Mouse (Mus musculus): Measurements from ENCODE around the gene Adad2.

The Adad2 gene

GRCm38 (mm10) chr8:119616811-119617210, 4.3 kb downstream of the Adad2 start:
- no peak for DNase-seq (ENCODE audit: low spot score)

DNA sequence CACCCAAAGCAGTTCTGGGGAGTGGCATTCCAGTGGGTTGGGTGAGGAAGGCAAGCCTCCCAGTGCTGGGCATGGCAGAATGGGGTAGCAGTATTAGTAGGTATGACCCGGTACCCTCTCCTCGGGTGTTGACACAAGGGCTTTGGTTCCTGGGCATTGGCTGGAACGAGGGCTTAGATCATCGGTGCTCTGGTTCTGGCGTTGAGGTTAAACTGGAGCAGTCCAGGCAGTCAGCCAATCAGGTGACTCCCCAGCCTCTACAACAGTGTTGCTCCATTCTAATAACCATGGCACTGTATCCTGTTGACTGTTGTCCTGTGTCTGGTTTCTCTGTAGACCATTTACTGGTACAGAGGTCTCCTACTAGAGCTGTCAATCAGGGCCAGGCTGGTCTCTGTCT, 5.0 kb downstream of the Adad2 start:
- no peak for DNase-seq (ENCODE audit: low spot score)

DNA sequence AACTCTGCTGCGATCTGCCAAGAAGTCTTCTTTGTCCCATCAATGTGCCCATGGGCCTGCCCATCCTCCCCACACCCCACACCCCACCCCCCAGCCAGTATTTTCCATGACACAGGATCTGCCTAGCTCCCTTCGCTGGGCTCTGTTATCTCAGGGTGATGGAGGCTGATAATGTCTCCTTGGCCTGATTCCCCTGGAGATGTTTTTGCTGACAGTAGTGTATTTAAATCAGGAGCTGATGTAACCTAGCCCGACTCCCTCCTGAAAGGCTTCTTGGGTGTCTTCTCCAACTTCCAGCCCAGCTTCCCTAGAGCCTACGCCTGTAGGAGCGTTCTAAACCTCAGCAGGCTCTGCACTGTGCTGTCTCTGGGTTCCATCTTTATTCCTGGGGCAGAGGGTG, 6.3 kb downstream of the Adad2 start:
- no peak for DNase-seq (ENCODE audit: low spot score)

DNA sequence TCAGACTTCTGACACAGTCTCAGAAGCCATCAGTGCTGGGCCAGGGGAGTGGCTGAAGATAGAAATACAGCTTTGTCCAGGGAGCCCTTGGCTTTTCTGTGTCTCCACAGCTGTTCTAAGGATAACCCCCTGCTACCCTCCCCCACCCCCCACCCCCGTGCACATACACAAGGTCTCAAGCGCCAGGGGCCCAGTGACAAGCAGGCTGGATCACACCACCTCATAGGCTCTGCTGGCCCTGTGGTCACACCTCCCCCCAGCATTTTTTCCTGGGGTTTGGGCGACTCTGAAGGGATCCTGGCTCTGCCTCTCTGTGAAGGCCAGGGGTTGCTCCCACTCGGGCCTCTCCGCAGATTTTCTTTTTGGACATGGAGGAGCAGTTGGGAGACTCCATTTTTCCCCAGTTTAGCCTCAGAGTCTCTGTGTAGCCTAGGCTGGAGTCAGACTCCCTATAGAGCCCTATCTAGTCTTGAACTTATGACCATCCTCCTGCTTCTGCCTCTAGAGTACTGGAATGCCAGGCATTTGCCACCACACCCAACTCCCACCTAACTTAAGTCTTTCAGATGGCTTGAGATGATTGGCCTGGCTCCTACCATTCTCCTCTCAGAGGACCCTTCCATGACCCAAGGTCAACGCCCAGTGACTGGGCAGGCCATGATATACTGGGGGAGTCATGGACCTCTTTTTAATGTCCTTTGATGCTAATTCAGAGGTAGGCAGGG, 7.7 kb downstream of the Adad2 start:
- no peak for DNase-seq (ENCODE audit: low spot score)

DNA sequence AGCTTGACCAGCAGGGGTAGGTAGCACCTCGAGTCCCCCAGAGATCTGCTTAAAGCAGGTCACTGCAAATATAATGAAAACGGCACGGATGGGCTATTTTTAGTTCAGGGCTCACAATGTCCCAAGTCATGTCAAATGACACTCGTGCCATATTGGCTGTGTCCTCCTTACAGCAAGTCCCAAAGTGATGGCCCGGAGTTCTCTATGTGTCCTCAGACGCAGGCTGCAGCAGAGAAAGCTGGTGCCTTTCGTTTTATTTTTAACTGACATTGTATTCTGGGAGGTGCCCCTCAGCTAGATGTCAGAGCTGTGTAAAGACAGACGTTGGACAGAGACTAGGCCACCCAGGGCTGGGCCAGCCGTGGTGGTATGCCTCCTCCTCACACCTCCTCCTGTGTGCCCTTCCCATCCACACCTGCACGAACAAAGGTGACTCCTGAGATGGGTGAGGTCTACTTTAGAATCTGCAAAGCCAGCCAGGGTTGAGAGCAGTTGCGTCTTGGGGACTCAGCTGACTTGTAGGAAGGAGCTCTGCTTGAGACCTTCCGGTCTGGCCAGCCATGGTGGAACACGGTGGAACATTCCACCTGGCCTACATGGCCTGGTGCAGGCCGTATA, 8.4 kb downstream of the Adad2 start:
- no peak for DNase-seq (ENCODE audit: low spot score)

DNA sequence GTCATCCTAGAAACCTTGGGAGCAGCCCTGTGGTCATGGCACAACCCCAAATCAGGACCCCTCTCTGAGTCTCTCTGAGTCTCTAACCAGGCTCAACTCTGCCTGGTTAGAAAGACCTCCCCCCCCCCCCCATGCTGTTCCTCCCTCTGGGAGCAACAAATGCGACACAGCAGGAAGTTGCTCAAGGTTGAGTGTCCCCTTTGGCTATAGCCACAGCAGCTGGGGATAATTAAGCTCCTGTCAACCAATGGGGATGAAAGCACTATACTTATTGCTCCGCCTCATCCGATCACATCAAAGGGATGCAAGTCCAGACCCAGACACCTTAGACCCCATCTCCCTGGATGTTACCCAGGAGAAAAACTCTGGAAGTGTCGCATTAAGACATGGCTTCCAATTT, 10.0 kb downstream of the Adad2 start:
- DNase-seq (ENCODE audit: low spot score): no peak

GRCm38 (mm10) chr8:119623061-119623460, 10.5 kb downstream of the Adad2 start:
- DNase-seq (ENCODE audit: low spot score): no peak

DNA sequence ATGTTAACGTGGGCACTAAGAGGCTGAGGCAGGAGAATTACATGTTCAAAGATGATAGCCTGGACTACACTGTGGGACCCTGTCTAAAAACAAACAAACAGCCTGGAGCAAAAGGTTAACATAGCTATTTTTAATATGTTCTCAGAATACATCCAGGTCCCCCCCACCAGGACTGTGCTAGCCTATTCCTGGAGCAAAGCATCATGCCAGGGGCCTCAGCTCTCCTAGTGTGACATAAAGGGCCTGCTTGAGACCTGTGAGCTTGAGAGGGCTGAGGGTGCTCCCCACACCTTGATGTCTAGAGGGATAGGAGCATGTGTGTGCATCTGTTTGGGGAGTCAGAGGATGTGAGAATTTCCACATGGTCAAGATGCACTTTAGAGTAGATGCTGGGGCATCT, 11.2 kb downstream of the Adad2 start:
- DNase-seq (ENCODE audit: low spot score): no peak

GRCm38 (mm10) chr8:119624916-119625315, 12.4 kb downstream of the Adad2 start:
- DNase-seq (ENCODE audit: low spot score): no peak

DNA sequence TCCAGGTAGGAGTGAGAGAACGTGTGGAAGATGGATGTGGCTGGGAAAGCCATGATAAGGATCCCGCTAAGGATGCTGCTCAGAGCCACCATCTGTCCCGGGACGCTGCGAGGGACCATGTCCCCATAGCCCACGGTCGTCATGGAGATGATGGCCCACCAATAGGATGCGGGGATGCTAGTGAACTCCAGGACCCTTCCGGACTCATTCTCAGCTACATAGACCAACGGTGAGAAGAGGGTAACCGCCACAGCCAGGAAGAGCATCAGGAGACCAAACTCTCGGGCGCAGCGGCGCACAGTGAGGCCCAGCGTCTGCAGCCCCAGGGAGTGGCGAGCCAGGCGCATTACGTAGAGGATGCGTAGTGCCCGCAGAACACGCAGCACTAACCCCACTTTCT, 13.2 kb downstream of the Adad2 start:
- DNase-seq (ENCODE audit: low spot score): no peak

- no peak for DNase-seq (ENCODE audit: low spot score)
These were observed 14.7 kb downstream of the Adad2 start for GRCm38 (mm10) chr8:119627199-119627598.

DNA sequence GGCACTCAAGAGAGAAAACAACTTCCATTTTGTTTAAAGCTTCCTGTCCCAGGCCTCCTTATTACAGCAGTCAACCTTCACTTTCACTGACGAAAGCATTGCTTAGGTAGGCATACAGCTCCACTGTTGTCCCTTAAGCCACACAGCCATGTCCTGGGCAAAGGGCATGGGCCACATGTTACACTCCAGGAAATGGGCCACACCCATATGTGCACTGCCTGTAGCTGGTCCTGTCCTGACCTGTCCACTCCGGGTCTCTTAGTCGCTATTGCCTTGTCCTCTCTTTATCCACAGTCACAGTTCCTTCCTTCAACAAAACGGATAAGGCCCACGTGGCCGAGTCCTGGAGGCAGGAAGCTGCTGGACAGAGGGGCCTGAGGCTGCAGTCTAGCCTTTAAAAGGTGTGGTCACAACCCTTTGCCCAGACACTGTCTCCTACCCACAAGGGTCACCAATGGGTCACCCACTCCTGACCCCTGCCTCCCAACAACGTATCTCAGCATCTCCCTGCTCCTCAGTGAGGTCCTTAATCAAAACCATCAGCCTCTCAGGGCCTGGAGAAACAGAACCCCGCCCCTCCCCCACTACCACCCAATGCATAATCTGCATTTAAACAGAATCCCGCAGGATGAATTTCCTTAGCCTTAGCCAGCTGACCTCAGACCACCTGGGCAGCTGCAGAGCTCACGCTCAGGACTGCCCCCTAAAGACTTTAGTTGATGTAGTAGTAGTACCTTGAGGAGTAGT, 15.2 kb downstream of the Adad2 start:
- no peak for DNase-seq (ENCODE audit: low spot score)

- DNase-seq (ENCODE audit: low spot score): no peak
These were observed 18.3 kb downstream of the Adad2 start for GRCm38 (mm10) chr8:119630841-119631240.

DNA sequence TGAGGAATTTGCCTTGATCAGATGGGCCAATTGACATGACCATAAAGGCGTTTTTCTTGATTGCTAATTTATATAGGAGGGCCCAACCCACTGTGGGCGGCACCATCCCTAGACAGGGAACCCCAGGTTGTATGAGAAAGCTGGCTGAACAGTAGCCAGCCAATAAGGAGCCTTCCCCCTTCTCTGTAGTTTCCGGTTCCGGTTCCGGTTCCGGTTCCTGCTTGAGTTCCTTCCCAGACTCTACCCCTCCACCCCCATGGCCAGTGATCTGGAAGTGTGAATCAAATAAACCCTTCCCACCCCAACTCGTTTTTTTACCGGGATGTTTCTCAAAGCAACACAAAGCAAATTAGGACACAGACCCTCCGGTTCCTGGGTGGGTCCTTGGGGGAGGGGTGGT, 19.7 kb downstream of the Adad2 start:
- DNase-seq (ENCODE audit: low spot score): no peak

DNA sequence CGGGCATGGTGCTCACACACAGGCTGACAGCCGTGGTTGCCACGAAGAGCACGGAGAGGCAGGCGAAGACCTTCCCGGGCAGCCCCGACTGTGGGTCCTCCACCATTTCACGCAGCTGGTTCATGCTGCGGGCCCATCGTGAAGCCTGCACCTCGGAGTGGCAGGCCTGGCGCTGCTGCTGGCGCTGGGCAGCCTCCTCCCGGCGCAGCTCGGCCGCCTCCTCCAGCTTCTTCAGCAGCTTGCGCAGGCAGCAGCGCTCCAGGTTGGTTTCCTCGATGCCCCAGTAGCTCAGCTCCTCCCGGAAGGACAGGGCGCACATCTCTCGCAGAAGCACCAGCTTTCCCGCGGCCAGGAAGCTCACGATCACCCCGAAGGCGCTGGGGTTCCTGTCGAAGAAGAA, 20.4 kb downstream of the Adad2 start:
- DNase-seq (ENCODE audit: low spot score): no peak

- DNase-seq (ENCODE audit: low spot score): no peak
These were observed 22.2 kb downstream of the Adad2 start for GRCm38 (mm10) chr8:119634616-119635336.

DNA sequence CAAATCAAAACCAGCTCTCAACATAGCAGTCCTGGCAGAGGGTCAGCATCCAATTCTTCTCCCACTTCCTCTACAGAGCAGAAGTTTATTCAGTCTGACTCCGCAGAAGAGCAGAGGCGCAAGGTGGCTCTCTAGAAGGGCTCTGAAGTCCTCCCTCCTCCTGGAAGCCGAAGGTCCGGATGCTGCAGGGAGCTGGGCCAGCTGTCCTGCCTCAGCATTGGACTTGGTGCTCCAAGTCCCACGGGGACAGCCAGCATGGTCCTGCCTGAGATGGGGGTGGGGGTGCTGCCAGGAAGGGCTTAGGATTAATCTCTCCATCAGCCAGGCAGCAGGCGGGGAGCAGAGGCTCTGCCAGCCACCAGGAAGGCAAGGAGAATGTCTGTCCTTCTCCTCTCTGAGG, 22.8 kb downstream of the Adad2 start, which contains the start of gene Kcng4:
TSS of gene Kcng4 (minus strand) at position 303 of the 400 bp plus-strand sequence.
- DNase-seq (ENCODE audit: low spot score): no peak

DNA sequence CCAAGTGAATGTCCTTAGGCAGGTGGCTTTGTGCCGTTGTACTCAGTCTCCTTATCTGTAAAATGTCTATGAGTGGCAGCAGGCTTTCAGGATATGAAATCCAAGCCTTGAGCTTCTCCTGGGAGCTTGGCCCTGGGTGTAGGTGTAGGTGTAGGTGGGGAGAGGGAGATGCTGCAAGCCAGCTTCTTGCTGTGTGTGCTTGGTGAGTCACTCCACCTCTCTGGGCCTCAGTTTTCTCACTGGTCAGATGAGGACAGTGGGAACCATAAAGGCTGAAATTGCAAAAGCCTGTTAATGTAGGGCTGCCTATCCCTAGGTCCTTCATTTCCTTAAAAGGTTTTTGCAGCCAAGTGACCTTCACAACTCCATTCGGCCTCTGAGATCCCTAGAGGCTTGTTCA, 23.4 kb downstream of the Adad2 start:
- DNase-seq (ENCODE audit: low spot score): no peak

GRCm38 (mm10) chr8:119636766-119637165, 24.2 kb downstream of the Adad2 start:
- no peak for DNase-seq (ENCODE audit: low spot score)

- DNase-seq (ENCODE audit: low spot score): no peak
These were observed 24.8 kb downstream of the Adad2 start for GRCm38 (mm10) chr8:119637381-119637780.

GRCm38 (mm10) chr8:119638261-119638660, 25.7 kb downstream of the Adad2 start:
- no peak for DNase-seq (ENCODE audit: low spot score)

DNA sequence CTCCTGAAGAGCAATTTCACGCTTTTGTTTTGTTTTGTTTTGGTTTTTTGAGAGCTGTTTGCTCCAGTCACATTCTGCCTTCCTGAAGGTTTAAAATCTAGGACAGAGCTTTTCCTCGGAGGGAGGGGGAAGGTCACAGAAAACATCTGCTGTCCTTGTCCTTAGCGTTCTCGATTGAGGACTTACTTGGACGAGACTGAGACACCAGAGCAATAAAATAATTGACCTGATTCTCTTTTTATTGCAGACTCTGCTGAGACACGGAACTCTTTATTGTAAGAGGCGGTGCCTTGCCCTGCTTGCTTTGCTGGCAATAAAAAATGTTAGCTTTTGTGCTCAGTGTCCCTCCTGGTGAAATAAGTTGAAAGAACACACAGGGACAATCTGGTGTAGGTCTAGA, 27.3 kb downstream of the Adad2 start:
- DNase-seq (ENCODE audit: low spot score): no peak

DNA sequence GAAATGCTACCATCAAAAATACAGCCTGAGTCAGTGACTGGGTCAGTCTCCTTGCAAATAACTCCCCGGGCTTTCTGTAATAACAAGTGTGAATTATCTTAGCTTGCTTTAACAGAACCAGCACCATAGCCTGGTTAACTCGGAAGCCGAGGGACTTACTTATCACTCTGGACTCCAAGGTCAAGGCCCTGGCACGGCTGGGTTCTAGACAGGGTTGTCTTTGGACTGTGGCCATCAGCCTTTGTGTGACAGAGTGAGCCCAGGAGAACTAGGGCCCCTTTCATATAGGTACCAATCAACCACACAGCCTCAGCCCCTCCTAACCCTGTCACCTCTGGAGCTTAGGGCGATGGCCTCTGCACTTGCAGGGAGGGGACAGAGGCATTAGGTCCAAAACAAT, 28.5 kb downstream of the Adad2 start:
- no peak for DNase-seq (ENCODE audit: low spot score)
